Mouse (Mus musculus): ENCODE data around the gene Sdk2.

Gene Sdk2

DNA sequence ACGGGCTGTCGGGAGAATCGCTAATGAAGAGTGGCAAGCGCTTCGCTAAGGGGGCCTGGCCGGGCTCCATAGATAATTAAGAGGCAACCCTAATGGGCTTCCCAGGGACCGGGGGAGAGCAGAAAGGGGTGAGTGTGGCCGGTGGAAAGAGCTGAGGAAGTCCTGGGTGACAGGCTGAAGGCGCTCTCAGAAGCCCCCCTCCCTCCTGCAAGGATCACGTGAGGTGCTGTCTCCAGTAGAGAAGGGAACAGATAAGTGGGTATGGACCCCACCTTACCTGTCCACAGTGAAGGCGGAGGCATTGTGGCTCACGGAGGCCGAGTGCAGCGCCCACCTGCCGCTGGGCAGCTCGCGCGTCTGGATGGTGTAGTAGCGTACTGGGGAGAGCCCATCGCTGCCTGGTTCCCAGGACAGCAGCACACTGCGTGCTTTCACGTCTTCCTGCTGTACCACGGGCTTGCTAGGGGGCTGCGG is 238.7 kb downstream of the Sdk2 start:
- CTCF ChIA-PET: interaction anchor here in 2 of 4 experiments (0.5 to 1.8 kb wide), 3 partner anchors 17 to 577 kb away, joined by 3 to 28 read pairs (median 9); no protein-coding TSS in a partner anchor
- POLR2A ChIA-PET: no interaction called here

DNA sequence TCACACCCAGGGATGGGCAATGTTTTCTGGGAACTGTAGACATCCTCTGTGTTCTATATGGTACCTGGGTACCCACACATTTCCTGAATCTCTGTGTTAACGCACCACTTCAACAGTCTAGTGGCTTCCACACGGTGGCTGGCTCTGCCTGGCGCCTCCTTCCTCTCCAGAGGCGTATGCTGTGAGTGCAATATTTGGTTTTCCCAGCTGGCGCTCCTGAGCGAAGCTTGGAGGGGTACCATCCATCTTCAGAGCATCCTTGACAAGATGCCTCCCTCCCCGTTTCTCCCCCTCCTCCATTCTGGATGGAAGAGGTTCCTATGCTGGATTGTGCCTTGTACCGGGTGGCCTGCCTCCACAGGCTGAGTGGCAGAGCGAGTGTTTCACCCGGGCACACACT is 246.8 kb downstream of the Sdk2 start:
- POLR2A ChIA-PET: no interaction called here
- CTCF ChIA-PET: no interaction called here

DNA sequence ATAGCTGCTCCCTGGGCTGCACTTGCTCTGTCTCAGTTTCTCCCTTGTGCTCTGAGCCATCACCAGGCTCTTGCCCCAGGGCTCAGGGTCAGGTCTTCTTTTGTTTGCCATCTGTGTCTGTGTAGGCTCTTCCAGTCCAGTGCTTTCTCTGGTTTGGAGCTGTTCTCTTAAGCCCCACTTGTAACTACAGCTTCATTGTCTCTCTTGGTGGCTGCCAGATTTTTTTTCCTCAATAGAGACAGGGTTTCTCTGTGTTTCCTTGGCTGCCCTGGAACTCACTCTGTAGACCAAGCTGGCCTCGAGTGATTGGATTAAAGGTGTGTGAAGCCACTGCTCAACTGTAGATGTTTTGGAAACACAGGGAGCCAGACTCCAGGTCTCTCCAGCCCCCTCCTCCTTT is 247.8 kb downstream of the Sdk2 start:
- ChIA-PET POLR2A (interaction anchor here in 2 of 4 experiments (1.0 to 1.4 kb wide), 3 partner anchors 12 to 109 kb away, joined by 3 to 4 read pairs (median 3); partner anchors contain the start of gene Cpsf4l (in 1 of the 2)), CTCF (interaction anchor here in 1 of 4 experiments (0.9 to 1.1 kb wide), 2 partner anchors 8 to 9 kb away, joined by 3 read pairs; no protein-coding TSS in a partner anchor)

DNA sequence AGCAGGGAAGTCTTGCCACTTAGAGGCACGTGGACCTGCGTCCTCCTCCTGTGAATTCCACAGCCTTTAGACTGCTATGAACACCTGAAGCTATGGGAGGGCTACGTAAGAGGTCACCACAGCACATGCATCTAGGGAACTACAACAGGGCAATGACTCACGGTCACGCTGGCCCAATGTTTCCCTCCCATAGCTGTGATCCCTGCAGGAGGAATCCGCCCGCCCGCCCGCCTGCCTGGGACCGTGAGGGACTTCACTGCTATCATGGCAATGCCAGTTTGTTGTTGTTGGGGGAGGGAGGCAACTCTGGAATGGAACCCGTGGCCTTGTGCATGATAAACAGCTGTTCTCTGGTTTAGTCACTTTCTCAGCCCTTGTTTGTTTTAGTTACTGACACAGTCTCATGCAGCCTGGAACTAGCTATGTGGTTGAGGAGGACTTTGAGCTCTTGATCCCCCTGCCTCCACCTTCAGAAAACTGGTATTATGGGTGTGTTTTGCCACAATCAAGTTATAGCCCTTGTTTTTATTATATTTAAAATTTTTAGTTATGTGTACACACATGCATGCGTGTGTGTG is 249.8 kb downstream of the Sdk2 start:
- CTCF ChIA-PET: interaction anchor here in 3 of 4 experiments (0.5 to 1.5 kb wide), 7 partner anchors 41 to 228 kb away, joined by 3 to 9 read pairs (median 3); no protein-coding TSS in a partner anchor
- POLR2A ChIA-PET: interaction anchor here in 3 of 4 experiments (0.8 to 1.9 kb wide), 11 partner anchors 14 to 163 kb away, joined by 3 to 9 read pairs (median 3); partner anchors contain the start of gene Cpsf4l (in 3 of the 3)

DNA sequence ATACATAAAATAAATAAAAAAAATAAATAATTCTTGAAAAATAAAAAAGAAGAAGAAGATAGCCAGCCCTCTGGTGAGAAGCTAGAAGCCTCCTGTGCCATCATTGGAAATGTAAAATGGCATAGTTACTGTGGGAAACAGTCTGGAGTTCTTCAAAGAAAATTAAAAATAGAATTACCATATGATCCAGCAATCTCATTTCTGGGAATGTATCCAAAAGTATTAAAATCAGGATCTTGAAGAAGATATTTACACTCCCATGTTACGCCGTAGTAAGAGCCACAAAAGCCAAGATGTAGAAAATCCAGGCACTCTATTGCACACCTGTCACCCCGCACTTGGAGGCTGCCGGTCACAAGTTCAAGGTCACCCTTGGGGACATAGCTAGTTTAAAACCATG is 250.4 kb downstream of the Sdk2 start:
- ChIA-PET CTCF (interaction anchor here in 2 of 4 experiments (0.6 to 1.5 kb wide), 3 partner anchors 40 to 169 kb away, joined by 3 to 5 read pairs (median 3); no protein-coding TSS in a partner anchor), POLR2A (interaction anchor here in 2 of 4 experiments (1.2 to 1.9 kb wide), 6 partner anchors 77 to 162 kb away, joined by 3 to 9 read pairs (median 4); partner anchors contain the start of gene Cpsf4l (in 2 of the 2))

DNA sequence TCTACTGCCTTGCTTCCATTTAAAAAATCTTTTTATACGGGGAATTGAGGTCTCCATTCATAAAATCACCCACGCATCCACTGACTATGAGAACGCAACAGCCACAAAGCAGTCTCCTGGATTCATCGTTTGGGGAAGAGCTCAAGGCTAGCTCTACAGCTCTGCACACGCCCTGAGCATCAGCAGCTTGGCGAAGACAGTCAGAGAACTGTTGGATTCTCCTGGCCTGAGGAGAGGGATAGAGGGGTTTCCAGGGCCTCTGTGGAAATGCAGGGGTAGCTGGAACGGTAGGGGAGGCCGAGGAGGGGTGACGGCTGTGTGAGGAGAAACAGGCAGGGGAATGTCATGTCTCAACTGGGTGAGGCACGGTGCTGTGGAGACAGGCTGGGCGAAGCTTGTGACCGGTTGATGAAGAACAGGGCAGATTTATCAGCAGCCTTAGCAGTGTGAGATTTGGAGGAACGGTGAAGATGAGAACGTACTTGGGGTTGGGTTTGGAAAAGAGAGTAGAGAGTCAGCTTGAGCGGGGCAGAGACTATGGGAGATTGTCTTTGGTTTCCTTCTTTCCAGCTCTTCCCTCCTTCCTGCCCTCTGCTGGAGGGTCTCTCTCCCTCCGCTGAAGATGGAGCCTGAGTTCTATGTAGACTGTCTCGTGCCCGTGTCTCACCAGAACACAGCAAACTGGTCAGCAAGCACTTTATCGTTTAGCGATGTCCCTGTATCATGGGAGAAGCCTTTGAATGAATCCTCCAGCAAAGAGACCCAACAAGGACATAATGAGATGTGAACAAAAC is 255.1 kb downstream of the Sdk2 start:
- CTCF ChIA-PET: interaction anchor here (0.5 to 4.2 kb wide), 146 partner anchors 7 to 825 kb away, joined by 3 to 97 read pairs (median 5); partner anchors contain the start of genes Cog1 (in 3 of the 4), Cpsf4l (in 3 of the 4), Cdc42ep4 (in 2 of the 4) and D11Wsu47e (in 2 of the 4)
- POLR2A ChIA-PET: interaction anchor here (0.5 to 3.6 kb wide), 49 partner anchors 9 to 858 kb away, joined by 3 to 47 read pairs (median 4); partner anchors contain the start of genes Cdc42ep4 (in 3 of the 4), Cpsf4l (in 3 of the 4), Slc39a11 (in 2 of the 4) and D11Wsu47e (in 1 of the 4)

DNA sequence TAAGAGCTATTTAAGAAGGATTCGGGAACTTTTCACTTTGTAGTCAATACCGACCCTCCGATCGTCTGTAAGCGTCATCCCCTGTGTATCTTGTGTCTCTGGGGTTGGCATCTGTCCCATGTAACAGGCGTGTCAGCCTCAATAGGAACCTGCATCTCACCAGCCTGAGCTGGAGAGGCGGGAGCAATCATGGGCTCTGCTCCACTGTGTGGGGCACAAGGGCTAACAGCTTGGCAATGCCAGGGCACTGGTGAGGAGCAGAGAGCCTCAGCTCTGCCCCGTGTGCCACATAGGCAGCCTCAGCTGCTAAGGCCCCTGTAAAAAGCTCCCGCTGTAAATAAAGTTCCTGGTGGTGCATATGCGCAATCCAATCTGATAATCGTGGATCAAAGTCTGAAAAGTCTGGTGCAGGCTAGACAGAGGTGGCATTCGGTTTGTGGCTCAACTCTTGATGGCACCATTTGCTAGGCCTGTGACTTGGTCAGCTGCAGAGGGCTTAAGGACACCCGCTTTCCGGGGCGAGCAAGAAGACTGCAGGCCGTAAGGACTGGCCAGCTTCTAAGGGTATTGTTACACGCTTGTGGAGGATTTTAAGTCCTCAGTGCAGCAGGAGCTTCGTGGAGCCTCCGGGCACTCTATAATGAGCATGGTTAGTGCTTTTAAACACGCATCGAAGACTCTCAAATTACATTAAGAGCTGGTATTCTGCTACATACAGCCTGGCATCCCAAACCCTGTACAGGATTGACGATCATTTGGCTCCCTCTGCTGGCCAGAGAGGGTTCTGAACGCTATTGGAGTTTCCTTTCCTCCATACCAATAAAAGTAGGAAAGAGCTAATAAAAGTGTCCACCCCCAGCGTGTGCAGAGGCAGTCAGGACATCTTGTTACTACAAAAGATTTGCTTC is 256.0 kb downstream of the Sdk2 start:
- POLR2A ChIA-PET: interaction anchor here (0.5 to 3.6 kb wide), 59 partner anchors 8 to 859 kb away, joined by 3 to 47 read pairs (median 4); partner anchors contain the start of genes Cdc42ep4 (in 3 of the 4), Cpsf4l (in 3 of the 4), Slc39a11 (in 2 of the 4) and Cog1 (in 1 of the 4)
- CTCF ChIA-PET: interaction anchor here (0.5 to 4.2 kb wide), 151 partner anchors 8 to 826 kb away, joined by 3 to 97 read pairs (median 5); partner anchors contain the start of genes Cog1 (in 3 of the 4), Cpsf4l (in 3 of the 4), Cdc42ep4 (in 2 of the 4) and D11Wsu47e (in 2 of the 4)

DNA sequence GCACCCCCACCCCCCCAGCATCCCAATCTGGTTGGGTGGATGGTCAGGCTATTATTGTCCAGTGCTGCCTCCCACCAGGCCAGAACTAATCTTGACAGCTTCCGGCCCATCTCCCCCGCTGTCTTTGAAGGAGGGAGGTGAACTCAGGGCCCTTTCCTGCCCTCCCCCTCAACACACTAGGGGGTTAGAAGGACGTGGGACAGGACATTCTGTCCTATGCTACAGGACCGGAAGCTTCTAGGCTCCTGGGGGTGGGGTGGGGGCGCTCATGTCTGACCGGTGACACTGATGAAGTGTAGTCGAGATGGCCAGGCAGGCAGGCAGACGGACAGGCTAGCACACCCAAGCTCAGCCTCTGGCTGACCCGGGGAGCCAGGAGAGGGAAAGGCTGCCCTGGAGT is 259.8 kb downstream of the Sdk2 start:
- CTCF ChIA-PET: interaction anchor here in 2 of 4 experiments (0.5 to 1.5 kb wide), 3 partner anchors 27 to 65 kb away, joined by 3 to 4 read pairs (median 3); no protein-coding TSS in a partner anchor
- POLR2A ChIA-PET: interaction anchor here in 3 of 4 experiments (0.5 to 1.6 kb wide), 11 partner anchors 11 to 830 kb away, joined by 3 to 7 read pairs (median 3); partner anchors contain the start of genes Cdc42ep4 (in 3 of the 3) and Cpsf4l (in 1 of the 3)

DNA sequence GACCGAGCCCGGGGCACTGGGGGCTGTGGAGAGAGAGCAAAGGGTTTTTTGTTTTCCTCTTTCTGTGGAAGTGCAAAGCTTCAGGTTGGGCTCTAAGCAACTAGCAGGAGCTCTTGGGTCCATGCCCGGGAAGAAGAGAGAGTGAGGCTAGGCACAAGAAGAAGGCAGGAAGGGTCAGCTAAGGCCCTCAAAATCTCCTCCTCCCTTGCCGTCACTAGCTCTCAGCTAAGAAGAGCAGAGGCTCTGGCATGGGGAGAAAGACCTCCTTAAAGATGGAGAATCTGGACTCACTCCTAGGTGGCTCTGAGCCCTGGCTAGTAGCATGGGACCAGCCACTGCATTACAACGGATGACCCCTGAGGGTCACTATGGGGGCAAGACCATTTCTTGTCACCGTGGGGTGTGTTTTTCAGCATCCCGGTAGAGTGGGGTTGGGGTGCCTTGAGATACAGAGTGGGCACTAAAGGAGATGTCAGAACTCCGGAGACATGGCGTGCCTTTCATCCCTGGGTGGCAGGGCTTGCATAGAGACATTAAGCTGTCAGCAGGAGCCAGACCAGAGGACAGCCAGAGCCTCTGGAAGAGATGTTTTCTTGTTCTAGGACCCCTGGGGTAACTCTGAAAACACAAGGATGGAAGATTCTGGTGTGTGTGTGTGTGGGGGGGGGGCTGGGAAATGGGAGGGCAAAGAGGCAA is 260.3 kb downstream of the Sdk2 start:
- POLR2A ChIA-PET: interaction anchor here in 3 of 4 experiments (0.5 to 1.6 kb wide), 10 partner anchors 10 to 830 kb away, joined by 3 to 7 read pairs (median 4); partner anchors contain the start of genes Cdc42ep4 (in 3 of the 3) and Cpsf4l (in 1 of the 3)
- CTCF ChIA-PET: interaction anchor here in 2 of 4 experiments (0.5 to 1.5 kb wide), 5 partner anchors 26 to 479 kb away, joined by 3 to 4 read pairs (median 3); no protein-coding TSS in a partner anchor

DNA sequence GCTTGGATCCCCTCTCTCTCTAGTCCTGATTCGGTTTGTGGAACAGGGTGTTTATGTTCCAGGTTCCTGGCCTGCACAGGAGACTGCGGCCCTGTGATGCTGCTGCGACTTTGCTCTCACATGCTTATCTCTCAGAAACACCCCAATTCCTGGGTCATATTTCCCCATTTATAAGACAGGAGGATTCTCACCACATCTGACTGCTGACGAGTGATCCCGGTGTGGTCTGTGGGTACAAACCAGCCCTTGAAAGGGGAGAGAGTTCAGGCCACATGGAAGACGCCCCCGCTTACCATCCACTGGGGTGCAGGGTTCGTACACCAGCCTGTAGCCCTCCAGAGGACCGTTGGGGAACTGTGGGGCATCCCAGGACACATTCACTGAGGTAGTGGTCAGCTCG is 260.9 kb downstream of the Sdk2 start:
- CTCF ChIA-PET: interaction anchor here in 2 of 4 experiments (0.7 to 1.5 kb wide), 3 partner anchors 64 to 154 kb away, joined by 3 to 4 read pairs (median 3); no protein-coding TSS in a partner anchor

DNA sequence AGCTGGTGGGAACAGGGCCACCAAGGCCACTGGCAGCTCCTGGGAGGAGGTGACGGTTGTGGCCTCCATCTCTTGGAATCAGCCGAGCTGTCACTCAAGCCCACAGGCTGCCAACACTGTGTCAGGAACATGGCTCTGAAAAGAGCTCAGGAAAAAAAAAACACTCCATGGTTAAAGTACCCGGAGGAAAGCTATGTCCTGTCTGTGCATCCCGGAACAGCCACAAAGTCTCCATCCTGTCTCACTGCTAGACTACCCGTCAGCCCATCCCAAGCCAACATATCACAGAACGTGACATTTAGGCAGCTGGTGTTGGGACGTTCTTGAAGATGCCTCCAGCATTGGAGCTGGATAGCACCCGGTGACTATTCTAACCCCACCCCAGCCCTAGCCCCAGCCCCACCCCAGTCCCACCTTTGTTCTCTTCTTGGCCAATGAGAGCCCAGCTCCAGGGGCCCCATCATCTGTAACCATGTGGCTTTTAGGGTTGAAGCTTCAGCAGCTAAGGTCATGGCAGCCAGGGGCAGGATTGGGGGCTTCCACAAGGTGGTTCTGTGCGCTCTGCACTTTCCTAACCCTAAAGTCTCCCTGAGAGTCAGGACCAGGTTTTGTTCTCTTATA is 263.4 kb downstream of the Sdk2 start:
- POLR2A ChIA-PET: interaction anchor here (0.6 to 3.2 kb wide), 21 partner anchors 8 to 137 kb away, joined by 3 to 16 read pairs (median 4); partner anchors contain the start of genes Cdc42ep4 (in 3 of the 4) and Cpsf4l (in 2 of the 4)

More for the DNA sequence above, 260.9 kb downstream of the Sdk2 start:
- POLR2A ChIA-PET: interaction anchor here in 2 of 4 experiments (0.7 to 1.8 kb wide), 7 partner anchors 20 to 97 kb away, joined by 3 to 5 read pairs (median 4); partner anchors contain the start of gene Cdc42ep4 (in 2 of the 2)

DNA sequence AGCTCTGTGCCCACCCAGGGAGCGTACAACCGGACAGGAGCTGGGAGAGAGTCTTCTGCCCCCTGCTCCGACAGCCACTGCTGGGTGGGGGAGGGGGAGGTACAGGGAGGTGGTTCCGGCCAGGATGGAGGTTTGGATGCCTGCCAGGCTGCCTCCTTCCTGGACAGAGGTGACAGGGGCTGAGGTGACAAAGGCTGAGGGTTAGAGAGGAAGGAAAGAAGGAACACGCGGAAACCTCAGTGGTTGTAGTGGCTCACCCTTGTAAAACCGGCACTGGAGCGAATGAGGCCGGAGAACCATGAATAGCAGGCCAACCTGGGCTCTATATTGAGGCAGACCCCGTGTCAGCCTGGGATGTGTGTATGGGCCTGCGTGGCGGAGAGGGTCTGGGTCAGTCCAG is 264.4 kb downstream of the Sdk2 start:
- ChIA-PET POLR2A (interaction anchor here in 3 of 4 experiments (0.5 to 3.2 kb wide), 18 partner anchors 8 to 136 kb away, joined by 3 to 16 read pairs (median 5); partner anchors contain the start of genes Cdc42ep4 (in 3 of the 3) and Cpsf4l (in 1 of the 3)), CTCF (interaction anchor here in 3 of 4 experiments (0.6 to 3.2 kb wide), 5 partner anchors 9 to 155 kb away, joined by 3 to 15 read pairs (median 4); no protein-coding TSS in a partner anchor)

More for the DNA sequence above, 263.4 kb downstream of the Sdk2 start:
- CTCF ChIA-PET: interaction anchor here (0.5 to 3.2 kb wide), 10 partner anchors 8 to 816 kb away, joined by 3 to 15 read pairs (median 3); no protein-coding TSS in a partner anchor

DNA sequence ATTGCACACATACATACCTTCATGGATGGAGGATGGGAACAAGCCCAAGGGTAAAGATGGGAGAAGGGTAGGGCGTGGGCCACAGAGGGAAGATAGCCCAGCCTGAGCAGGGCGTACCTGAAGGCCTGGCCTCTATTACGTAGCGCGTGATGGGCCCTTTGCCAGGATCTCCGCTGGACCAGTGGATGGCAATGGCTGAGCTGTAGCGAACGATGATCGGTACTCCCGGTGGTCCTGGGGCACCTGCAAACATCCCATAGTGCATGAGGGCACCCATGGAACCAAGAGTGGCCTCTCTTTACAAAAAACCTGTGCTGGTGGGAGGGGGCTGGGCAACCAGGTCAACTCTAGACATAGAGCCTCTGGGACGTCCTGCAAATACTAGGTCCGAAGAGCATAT is 266.8 kb downstream of the Sdk2 start:
- CTCF ChIA-PET: interaction anchor here in 1 of 4 experiments (2.1 kb wide), 1 partner anchor 11 kb away, joined by 6 read pairs; no protein-coding TSS in a partner anchor
- POLR2A ChIA-PET: no interaction called here

DNA sequence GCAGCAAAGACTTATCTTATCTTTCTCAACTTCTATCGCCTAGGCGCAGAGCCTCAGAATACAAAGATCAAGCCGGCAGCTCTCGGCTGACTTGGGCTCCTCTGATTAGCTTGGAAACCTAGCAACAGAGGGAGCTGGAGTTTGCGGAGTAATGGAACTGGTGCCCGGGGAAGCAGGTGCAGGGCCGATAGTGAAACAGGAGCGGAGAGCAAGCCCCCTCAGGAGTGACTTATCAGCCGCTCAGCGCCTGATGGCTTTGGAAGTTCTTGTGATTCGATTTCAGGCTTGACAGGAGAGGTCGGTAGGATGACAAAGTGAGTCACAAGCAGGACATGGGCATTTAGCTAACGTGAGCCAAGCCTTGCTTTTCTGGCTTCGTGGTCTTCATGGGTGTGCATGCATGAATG is 267.8 kb downstream of the Sdk2 start:
- CTCF ChIA-PET: interaction anchor here in 2 of 4 experiments (0.6 to 2.1 kb wide), 2 partner anchors 12 to 307 kb away, joined by 3 to 6 read pairs; no protein-coding TSS in a partner anchor
- POLR2A ChIA-PET: interaction anchor here in 2 of 4 experiments (0.9 to 1.8 kb wide), 5 partner anchors 11 to 89 kb away, joined by 3 to 5 read pairs (median 3); partner anchors contain the start of genes Cdc42ep4 (in 1 of the 2) and Cpsf4l (in 1 of the 2)

DNA sequence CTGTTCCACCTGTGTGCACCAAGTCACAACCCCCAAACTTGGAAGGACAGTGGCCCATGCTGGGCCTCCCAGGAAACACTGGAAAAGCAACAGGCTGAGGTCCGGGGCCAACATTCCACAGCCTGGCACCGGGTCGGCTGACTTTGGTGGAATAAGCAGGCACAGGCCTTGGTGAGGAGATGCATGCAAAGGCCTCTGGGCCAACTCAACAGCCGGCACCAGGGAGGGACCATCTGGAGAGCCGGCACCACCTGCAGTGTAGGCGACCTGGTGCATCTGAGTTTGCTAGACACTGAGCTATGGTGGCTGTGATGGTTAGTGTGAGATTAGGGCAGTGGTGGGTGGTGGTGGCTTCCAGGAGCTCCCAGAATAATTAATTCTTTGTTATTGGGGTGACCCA is 268.8 kb downstream of the Sdk2 start:
- CTCF ChIA-PET: interaction anchor here in 3 of 4 experiments (0.9 to 2.1 kb wide), 3 partner anchors 13 kb away, joined by 4 to 7 read pairs (median 6); no protein-coding TSS in a partner anchor
- POLR2A ChIA-PET: interaction anchor here in 2 of 4 experiments (1.0 to 2.5 kb wide), 9 partner anchors 10 to 88 kb away, joined by 3 to 10 read pairs (median 4); partner anchors contain the start of genes Cdc42ep4 (in 2 of the 2) and Cpsf4l (in 2 of the 2)

Measured in embryonic stem cell, embryonic (primary cell).